Mouse (Mus musculus) erythroblast, embryonic 14.5 days (primary cell): ENCODE results near the gene Rubcnl. TPM values are rescaled to one million over a fixed set of nuclear protein-coding genes. Genes with fewer than 3 reads are reported as not detected.

Experiments used
- H3K27me3 ChIP-seq: 2 replicates; pipeline ENCODE4 v1.6.1; 2012; ENCODE audit warnings: inconsistent platforms; ENCODE audit not compliant: control insufficient read depth
- H3K36me3 ChIP-seq: 2 replicates; pipeline ENCODE4 v1.6.1; 2012; ENCODE audit warnings: mild to moderate bottlenecking, inconsistent platforms; ENCODE audit not compliant: control insufficient read depth
- H3K4me1 ChIP-seq: 2 replicates; pipeline ENCODE4 v1.6.1; 2012; ENCODE audit warnings: inconsistent platforms; ENCODE audit not compliant: control insufficient read depth
- H3K4me3 ChIP-seq: replicated peaks from 2 replicates; pipeline ENCODE3; 2012; ENCODE audit warnings: moderate library complexity, mild to moderate bottlenecking, inconsistent platforms
- H3K9me3 ChIP-seq: 2 replicates; pipeline ENCODE4 v1.6.1; 2012; ENCODE audit warnings: low read length, inconsistent platforms, mixed read lengths; ENCODE audit not compliant: control insufficient read depth
- GATA1 ChIP-seq: IDR thresholded peaks from 2 replicates; pipeline ENCODE4 v1.6.1; 2012; ENCODE audit warnings: low read length, inconsistent platforms, mixed read lengths
- TAL1 ChIP-seq: IDR thresholded peaks from 3 replicates; pipeline ENCODE4 v1.6.1; 2012; ENCODE audit warnings: low read length, inconsistent platforms, mixed read lengths
- polyA plus RNA-seq: library from polyadenylated mRNA; stranded (reverse); fragments of >175 nt; gene quantifications from 2 replicates; pipeline ENCODE4 v1.2.3, GENCODE M21; 2012

Rubcnl gene
- polyA plus RNA-seq, 1 experiment = 0.01 TPM

DNA sequence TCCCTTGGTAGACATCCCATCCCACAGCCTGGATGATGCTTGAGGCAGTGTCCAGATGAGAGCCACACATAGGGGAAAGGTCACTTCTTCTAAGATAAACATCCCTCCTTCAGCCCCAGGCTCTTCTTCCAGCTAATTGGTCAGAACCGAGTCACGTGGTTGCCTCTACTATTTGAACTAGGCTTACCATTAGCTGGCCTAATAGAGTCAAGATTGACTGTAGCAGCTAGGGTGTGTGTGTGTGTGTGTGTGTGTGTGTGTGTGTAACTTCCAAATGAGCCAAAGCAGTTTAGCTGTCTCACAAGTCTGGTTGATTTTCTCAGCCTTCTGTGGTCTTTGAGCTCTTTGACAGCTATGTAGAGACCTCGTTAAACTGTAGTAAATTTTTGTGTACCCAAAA is 29.3 kb upstream of the Rubcnl start:
- no peak overlapping the region for H3K4me3 ChIP-seq
- no peaks in the 10 kb centered on the region for H3K9me3 ChIP-seq
- H3K36me3 ChIP-seq = no peaks in the 10 kb centered on the region
- H3K4me1 ChIP-seq = peaks cover 20% of the 10 kb centered on the region
- peaks cover 2% of the 10 kb centered on the region; the same call in 1 of the 2 replicates for H3K27me3 ChIP-seq
- no peak for TF ChIP-seq GATA1
- no peak for TF ChIP-seq TAL1

DNA sequence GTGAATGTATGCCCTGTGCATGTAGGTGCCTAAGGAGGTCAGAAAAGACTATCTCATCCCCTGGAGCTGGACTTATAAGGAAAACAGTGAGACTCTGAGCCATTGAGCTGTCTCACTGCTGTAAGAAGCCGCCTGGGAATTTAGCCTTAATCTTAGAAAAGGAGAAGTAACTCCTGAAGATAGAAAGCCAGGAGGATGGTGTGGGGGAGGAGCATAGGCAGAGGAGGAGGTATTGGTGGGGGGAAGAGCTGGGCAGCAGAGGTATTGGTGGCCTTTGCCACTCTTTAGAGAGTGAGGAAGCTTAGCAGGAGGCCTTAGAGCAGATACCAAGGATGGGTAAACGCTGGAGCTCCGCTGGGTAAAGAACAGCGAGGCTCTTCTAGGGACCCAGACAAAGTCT is 26.5 kb upstream of the Rubcnl start:
- Histone ChIP-seq H3K36me3 (no peaks in the 10 kb centered on the region), H3K9me3 (no peaks in the 10 kb centered on the region), H3K4me1 (peaks cover 26% of the 10 kb centered on the region), H3K27me3 (no peaks in the 10 kb centered on the region), H3K4me3 (no peak overlapping the region)
- no peak for TF ChIP-seq TAL1
- no peak for TF ChIP-seq GATA1

DNA sequence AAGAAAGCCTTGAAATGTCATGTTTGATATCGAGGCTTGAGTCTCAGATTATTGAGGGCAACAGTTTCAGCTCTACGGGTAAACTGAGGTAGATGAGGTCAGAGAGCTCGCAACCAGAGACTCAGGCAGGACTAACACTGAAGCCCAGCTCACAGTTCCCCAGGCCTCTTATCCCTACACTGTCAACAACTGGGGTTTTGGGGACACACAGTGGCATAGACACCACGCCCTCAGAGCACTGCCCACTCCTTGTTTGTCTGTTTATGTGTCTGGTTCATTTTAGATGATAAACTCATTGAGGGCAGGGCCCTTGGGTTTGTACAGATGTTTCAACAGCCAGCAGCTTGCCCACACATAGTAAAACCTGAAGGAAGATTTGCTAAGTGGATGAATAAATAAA is 25.9 kb upstream of the Rubcnl start:
- TF ChIP-seq TAL1 = no peak

DNA sequence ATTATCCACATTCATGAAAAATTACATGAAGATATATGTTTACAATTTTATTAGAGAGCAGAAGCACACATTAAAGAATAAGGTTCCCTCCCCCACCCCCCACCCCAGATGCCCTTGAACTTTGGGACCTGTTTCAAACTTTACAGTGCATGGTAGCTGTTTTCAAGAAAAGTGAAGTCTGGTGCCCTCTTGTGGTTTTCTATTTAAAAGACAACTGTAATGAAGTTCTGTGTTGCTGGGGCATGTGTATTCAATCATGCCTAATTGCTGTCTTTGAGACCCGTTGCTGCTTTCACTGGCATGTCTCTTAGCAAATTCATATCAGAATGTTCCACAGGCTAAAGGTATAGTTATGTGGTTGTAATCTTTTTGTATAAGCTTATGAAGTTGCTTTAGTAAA is 25.3 kb upstream of the Rubcnl start:
- TF ChIP-seq GATA1 (no peak), TAL1 (no peak)
- Histone ChIP-seq H3K4me3 (no peak overlapping the region), H3K36me3 (no peaks in the 10 kb centered on the region), H3K27me3 (no peaks in the 10 kb centered on the region), H3K9me3 (no peaks in the 10 kb centered on the region), H3K4me1 (peaks cover 23% of the 10 kb centered on the region)

More for the DNA sequence above, 25.9 kb upstream of the Rubcnl start:
- no peaks in the 10 kb centered on the region for H3K27me3 ChIP-seq
- H3K9me3 ChIP-seq = no peaks in the 10 kb centered on the region
- H3K4me3 ChIP-seq = no peak overlapping the region
- H3K36me3 ChIP-seq = no peaks in the 10 kb centered on the region
- H3K4me1 ChIP-seq = peaks cover 23% of the 10 kb centered on the region

DNA sequence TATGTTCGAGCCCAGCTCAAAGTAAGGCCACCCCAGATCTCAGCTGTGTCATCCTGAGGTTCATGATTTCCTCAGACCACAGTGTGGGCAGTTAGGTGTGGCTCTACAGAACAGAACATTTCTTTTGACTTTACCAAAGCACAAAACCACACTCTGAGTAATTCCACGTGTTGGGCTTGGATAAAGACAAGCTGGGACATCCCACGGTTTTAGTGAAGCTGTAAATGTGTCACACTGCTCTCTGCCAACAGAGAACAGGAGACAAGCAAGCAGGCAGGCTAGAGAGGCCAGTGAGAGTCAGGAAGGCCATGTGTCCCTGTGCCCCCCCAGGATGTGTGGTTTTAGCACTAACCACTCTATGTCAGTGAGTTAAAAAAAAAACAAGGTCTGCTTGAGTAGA is 19.3 kb upstream of the Rubcnl start:
- H3K4me1 ChIP-seq = peaks cover 7% of the 10 kb centered on the region
- no peaks in the 10 kb centered on the region for H3K36me3 ChIP-seq
- TF ChIP-seq TAL1 = no peak
- no peak for TF ChIP-seq GATA1
- H3K4me3 ChIP-seq = no peak overlapping the region
- H3K27me3 ChIP-seq = no peaks in the 10 kb centered on the region
- H3K9me3 ChIP-seq = no peaks in the 10 kb centered on the region

DNA sequence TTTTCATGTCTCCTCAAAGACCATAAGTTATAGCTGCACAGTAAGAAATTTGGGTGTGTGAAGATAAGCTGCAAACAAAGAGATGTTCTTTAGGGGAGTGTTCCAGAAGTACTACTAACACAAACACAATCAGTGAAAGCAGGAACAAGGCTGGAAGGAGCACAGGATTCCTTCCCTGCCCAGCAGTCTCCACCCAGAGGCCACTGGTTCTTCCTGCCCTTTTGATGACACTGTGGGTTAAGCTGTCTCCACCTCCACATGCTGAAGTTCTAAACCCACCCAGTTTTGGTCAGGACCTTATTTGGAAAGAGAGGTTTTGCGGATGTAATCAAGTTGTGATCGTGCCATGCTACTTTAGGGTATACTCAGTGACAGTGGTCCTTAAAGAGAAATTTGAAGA is 18.8 kb upstream of the Rubcnl start:
- H3K4me3 ChIP-seq = no peak overlapping the region
- TF ChIP-seq GATA1 = no peak
- no peak for TF ChIP-seq TAL1
- no peaks in the 10 kb centered on the region for H3K9me3 ChIP-seq
- H3K27me3 ChIP-seq = no peaks in the 10 kb centered on the region
- H3K4me1 ChIP-seq = peaks cover 4% of the 10 kb centered on the region
- H3K36me3 ChIP-seq = no peaks in the 10 kb centered on the region

DNA sequence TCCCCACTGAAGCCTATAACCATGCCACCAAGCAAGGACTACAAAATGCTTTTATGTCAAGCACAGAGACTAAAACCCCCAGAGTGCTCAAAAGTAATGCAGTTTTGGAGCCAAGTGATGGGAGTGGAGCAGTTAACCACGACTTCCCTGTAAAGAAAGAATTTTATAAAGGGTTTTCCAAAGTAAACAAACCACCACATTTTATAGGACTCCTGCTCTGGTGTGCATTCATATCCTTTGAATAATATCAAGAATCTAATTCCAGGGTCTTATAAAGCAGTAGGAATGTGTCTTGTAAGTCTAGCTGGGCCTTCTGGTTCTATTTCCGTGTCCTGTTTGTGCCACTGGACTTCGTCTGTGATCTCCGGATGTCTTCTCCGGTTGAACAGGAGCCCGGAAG is 14.5 kb upstream of the Rubcnl start:
- H3K4me1 ChIP-seq = peaks cover 1% of the 10 kb centered on the region; the same call in 1 of the 2 replicates
- H3K4me3 ChIP-seq = no peak overlapping the region
- TF ChIP-seq GATA1 = no peak
- TF ChIP-seq TAL1 = no peak
- H3K36me3 ChIP-seq = no peaks in the 10 kb centered on the region
- H3K9me3 ChIP-seq = no peaks in the 10 kb centered on the region
- no peaks in the 10 kb centered on the region for H3K27me3 ChIP-seq

DNA sequence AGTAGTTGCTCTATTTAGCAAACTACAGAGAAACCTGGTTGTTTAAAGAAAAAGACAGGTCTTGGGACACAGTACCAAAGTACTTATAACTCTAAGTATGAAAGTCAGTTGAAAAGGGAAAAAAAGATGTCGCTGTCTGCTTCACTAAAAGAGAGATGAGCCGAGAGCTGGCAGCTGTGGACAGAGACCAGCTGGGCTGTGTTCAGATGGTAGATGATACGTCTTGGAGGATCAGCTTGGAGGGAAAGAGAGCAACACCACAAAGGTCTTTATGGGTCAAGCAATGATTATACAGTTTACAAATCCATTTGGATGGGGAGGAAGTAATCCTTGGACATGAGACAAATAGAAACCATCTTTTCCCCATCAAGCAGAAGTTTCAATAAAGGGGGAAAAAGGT is 12.5 kb upstream of the Rubcnl start:
- TF ChIP-seq TAL1 (no peak), GATA1 (no peak)
- no peaks in the 10 kb centered on the region for H3K36me3 ChIP-seq
- H3K9me3 ChIP-seq = no peaks in the 10 kb centered on the region
- no peak overlapping the region for H3K4me3 ChIP-seq
- no peaks in the 10 kb centered on the region; the same call in 1 of the 2 replicates for H3K4me1 ChIP-seq
- no peaks in the 10 kb centered on the region for H3K27me3 ChIP-seq

DNA sequence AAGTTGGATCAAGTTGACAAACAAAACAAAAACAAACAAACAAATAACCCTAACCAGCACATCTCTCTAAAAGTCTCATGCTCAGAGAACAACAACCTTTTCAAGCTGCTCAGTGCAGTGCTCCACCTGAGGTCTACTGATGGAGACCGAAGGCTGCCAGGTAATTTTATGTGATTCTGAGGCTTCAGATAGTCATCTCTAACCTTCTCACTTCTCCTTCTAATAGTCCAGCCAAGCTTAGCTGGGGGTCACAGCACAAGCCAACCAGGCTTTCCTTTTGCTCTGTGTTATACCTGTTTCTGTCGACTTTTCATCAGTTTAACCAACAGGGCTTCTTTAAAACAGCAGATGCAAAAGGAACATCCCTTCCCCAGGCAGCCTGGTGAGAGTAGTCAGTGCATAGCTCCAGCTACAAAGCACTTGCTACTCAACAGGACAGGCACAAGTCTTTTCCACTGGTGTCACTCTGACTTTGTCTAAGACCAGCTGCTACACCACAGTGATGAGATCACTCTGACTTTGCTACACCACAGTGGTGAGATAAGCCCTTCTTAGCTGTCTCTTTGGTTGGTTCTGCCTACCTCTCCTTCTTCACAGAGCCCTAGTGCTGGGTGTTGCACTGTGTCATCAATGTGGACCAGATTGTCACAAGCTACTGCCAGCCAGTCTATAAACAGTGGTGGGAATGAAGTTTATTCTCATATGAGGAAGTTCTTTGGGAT is 10.2 kb upstream of the Rubcnl start:
- Histone ChIP-seq H3K36me3 (no peaks in the 10 kb centered on the region), H3K4me1 (no peaks in the 10 kb centered on the region), H3K27me3 (no peaks in the 10 kb centered on the region), H3K9me3 (no peaks in the 10 kb centered on the region), H3K4me3 (no peak overlapping the region)
- no peak for TF ChIP-seq GATA1
- TF ChIP-seq TAL1 = no peak

DNA sequence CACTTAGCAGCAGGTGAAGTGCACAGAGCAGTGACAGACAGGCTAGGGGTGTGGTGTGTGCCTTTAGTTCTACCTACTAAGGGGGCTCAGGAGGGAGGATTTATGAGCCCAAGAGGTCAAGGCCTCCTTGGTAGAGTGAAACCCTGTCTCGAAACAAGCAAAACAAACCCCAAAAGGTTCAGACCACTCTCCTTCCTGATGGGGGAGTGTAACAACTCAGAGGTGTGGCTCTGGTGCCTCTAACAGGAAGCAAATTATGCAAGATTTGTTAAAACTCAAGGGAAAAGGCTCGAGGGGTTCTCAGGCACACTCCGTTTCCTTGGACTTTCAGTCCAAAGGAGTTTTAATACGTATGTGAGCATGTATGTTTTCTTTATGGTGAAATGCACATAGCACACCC is 5.5 kb upstream of the Rubcnl start:
- Histone ChIP-seq H3K4me3 (no peak overlapping the region), H3K4me1 (no peaks in the 10 kb centered on the region), H3K9me3 (no peaks in the 10 kb centered on the region), H3K36me3 (no peaks in the 10 kb centered on the region), H3K27me3 (no peaks in the 10 kb centered on the region)
- no peak for TF ChIP-seq GATA1
- TF ChIP-seq TAL1 = no peak
